Mouse (Mus musculus): ENCODE measurements around the gene Stard13.

Stard13 gene

DNA sequence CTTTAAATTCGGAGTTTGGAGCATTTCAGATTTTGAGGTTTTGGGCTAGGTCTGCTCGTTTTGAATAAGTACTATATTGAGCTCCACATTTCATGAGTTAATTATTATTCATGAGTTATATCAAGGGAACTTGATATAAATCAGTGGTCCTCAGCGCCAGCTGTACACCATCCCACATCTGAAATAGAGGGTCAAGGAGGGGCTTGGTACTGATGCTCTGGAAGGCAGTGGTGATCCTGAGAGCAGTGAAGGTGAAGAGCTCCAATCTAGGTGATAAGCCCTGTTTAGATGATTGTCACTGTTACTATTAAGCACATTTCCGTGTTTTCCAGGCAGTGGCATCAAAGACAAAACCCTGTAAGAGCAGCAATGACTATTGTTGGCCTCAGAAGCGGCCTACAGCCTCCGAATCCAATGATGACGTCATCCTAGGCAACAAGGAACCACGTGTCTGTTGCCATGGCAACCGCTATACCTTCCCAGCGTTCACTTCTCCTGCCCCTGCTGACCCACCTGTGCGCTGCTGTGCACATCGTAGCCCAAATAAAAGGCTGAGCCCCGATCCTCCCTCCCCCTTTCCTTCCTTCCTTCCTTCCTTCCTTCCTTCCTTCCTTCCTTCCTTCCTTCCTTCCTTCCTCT lies 5.2 kb downstream of the Stard13 start:
- DNase-seq = no peak

DNA sequence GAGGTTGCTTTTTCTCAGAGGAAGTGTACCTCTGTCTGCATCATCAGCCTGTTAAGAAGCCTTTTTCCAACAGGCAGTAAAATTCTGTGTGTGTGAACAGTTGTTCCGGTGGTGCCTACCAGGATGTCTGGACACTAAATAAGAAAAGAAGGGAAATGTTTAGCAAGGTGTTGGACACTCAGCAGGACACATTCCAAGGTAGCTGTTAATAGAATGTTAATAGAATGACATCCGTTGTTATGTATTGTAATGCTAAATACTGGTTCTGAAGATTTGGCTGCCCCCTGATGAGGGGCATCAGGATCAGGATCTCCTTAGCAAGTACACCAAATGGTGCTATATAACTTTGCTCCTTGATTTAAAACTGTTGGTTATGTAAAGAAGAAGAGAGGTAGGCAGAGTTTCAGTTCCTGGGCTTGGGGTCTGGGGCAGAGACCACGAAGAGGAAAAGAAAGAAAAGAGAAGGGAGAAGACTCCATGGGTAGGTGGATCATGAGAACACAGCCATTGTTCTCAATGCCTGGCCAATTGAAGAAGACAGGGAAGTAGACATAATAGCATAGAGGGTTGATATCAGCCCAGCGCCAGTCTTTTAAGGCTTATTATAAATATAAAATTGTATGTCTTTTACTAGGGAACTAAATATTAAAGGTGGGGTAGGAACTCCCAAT lies 9.8 kb downstream of the Stard13 start:
- DNase-seq = no peak

DNA sequence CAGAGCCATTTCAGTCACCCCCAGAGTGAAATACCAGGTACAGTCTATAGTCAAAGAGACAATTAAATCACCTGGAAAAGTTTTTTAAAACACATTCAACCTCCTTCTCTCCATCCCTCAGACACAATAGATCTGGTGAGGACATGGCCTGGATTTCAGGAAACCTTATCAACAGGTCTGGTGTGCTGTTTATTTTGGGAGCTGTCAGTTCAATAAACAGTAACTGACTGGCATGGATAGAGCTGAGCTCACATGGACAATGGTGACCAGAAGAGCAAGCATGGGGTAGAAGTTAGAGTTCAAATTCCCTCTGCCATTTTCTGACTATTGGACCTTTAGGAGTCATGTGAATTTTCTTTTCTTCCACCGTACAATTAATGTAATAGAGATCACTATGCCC lies 10.8 kb downstream of the Stard13 start:
- DNase-seq = no peak

DNA sequence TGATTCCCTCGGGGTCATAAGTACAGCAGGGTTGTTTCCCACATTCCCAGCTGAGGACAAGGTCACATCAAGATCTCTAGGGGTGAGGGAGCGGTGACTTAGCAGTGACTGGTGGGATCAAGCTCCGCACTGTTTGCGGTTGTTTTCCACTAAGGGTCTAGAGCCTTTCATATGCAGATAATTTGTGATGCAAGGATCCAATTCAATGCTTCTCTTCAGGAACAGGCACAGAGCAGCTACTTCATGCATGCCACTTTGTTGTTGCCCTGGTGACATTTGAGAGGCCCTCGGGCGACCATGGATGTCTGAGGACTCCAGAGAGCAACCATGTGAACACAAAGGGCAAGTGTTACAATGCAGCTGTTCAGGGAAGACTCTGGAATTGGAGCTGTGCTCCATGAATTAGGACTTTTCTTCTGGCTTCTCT lies 14.9 kb downstream of the Stard13 start:
- peak; percentile 31 for DNase-seq

DNA sequence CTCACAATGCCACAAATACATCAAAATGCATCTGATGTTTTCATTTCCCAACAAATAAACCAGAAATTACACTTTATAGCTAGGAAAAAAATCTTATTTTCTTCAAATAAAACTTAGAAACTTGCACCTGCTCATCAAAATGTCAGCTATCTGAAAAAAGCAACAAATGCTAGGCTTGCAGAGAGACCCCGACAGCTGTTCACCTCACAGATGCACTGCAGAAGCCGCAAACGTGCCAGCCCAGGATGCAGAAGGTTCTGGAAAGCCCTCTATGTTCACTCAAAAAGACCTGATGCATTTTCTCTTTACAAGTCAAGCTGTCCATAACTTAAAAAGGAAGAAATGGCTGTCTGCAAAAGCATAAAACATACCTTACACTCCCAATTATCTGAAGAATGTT lies 20.5 kb downstream of the Stard13 start:
- no peak for DNase-seq

DNA sequence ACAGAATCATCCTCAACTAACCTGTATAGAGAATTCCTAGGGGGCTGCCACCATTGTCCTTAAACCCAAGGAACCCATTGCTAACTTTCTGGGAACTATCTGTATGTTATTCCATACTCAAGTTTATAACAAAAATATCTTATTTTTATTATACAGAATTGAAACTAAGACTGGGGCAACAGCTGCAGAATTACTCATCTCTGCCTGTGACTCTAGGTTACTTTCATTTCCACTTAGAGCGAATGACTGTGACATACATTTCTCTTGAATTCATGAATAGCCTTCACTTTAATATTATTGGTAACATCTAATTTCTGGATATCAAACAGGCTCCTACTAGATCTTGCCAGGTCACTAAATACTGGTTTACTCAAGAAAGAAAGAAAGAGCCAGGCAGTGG lies 22.8 kb downstream of the Stard13 start:
- no peak for DNase-seq

DNA sequence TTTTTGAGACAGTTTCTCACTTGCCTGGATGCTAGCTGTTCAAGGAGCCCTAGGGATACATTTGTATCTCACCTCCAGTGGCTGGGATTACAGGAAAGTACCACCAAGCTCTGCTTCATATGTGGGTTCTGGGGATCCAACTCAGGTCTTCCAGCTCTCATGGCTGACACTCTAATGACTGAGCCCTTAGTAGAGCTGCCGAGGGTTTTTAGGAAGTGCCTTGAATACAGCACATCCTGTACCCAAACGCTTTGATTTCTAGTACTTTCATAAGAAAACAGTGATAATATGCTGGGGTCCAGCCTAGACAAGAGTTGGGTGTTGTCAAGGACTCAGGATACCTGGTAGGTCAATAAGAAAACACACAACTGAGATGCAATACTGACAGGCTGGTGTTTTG lies 23.6 kb downstream of the Stard13 start:
- no peak for DNase-seq

DNA sequence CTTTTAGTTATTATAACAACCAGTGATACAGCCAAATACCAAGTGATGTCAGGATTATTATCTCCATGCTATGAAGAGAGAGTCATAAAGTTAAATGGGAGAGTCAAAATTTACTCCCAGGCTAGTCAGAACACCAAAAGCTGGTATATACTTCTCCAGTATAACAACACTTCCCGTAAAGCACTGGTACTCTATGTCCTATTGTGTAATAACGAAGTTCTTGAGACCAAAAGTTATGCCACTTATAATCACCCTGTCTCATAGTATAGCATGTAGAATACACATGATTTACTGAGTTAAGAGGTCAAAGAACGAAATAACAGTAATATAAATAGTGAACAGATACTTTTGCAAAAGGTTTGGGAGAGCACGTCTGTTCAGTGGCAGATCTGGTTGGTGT lies 28.6 kb downstream of the Stard13 start:
- DNase-seq = no peak

DNA sequence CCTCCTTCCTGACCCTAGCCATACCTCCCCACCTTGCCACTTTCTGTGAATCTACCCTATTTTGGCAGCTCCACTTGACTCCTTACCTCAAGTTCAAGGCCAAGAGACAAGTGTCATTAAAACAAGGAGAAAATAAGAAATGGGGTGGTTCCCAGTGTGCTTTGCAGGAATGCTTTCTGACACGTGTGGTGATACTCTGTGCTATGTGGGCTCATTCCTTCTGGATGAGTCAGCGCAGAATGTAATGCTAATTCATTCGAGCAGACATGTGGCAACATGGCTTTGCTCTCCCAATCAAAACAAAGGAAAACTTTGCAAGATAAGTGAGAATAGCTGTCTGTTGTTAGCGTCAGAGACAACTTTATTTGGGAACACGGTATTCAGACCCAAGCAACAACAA lies 30.7 kb downstream of the Stard13 start:
- no peak for DNase-seq

DNA sequence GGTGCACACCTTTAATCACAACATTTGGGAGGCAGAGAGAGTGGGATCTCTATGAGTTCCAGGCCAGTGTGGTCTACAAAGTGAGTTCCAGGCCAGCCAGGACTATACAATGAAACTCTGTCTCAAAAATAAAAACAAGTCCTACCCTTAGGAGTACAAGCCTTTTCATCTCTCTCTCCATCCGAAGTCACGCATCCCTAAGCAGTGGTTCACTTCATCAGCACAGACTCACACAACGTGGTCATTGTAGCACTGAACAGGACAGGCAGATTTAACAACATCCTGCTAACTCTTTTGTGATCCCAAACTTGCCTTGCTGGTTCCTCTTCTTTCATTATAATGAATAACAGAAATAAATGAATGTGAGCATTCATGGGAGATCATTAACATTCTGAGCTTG lies 32.4 kb downstream of the Stard13 start:
- no peak for DNase-seq

DNA sequence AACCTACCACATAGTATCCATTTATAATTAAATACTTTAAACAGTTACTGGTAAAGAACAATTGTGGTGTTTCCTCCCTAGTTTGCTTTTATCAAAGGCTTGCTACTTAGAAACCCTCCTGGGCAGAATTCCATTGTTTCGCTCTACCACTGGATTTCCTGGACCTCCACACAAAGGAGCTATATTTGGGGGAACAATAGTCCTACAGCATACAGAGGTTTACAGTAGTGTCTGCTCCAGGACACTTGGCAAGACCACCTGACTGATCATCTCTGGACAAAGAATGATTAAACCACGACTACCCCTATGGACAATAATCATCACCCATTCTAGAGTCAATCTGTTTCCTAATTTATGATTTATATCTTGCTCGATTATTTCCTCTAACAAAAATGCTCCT lies 34.4 kb downstream of the Stard13 start:
- DNase-seq = no peak

DNA sequence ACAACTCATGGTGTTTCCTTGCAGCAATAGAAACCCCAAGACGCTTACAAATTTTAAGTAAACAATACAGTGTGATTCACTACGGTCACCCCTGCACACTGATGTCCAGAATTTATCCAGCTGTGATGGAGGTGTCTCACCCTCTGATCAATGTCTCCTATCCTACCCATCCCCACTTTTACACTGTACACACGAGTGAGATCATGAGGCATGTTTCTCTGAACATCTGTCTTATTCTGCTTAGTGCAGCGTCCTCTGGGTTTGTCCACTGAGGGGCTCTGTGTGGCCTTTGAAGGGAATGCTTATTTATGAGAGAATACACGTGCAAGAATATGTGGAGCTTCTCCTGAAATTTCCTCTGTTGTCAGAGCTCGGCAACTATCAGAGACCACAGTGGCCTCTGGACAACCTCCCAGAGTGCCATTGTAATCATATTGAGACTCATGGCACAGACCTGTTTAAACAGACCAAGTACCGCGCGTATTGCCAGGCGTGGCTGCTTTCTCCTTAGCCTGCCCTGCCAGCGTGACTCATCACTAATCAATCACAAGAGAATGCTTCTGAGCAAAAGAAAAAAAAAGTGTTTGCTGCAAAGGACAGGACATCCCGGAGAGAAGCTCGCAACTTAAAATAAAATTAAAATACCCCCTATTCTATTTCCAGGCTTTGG lies 36.9 kb downstream of the Stard13 start:
- no peak for DNase-seq

DNA sequence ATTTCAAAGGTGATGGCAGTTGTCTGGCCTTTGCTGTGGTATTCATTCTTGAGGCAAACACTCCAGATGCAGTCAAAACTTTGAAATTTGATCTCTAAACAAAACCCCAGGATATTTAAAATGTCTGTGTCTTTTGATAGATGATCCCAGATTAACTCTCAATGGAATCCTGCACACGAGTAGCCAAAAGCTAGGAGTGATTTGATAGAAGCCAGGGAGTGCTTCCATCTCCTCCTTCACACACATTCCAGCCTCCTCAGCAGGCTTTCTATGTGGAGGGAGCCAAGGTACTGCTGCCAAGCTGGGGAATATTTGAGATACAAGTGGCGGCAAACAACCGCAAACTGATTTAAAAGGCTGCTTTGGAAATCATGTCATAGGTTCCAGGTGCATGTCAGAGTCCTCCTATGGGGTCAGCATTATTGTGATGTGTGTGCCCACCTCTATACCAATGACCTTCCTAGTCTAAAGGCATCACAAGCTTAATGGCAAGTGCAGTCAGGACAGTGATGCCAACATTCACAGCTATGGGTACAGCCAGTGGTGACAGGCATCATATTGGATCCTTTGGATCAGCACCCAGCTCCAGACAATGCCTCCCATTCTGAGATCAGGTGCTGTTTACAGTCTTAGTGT lies 39.6 kb downstream of the Stard13 start:
- no peak for DNase-seq

DNA sequence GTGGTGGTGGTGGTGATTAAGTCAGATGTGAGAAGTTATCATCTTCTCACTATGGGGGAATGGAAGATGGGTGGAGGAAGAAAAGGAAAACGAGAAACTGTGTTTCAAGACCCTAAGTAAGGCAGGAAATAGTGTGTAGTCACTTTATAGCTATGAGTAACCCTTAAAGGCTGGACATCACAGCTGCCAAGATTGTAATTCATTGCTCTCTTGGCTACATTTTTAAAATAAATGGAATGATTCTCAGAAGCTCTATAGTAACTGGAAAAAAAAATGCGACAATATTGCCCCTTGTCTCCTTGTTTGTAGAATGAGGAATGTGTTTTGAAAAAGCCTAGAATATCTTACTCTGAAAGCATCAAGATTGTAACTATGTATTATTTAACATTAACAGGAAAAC lies 41.4 kb downstream of the Stard13 start:
- no peak for DNase-seq

DNA sequence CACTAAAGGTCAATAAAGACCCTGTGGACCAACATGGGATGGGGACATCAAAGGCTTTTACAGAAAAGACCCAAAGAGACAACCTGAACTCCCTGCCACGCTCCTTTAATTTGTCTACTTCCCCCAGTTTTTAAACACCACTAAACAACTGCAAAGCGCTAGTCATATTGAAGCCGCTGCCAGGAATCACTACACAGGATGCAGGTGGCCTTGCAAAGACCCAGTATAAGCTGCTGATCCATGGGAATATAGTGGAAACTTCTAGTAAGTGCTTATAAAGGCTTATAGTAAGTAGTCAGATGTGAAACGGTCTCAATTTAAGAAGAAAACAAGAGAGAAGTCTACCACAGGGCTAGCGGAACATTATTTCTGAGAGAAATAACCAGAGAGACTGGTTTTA lies 42.9 kb downstream of the Stard13 start:
- DNase-seq = no peak

DNA sequence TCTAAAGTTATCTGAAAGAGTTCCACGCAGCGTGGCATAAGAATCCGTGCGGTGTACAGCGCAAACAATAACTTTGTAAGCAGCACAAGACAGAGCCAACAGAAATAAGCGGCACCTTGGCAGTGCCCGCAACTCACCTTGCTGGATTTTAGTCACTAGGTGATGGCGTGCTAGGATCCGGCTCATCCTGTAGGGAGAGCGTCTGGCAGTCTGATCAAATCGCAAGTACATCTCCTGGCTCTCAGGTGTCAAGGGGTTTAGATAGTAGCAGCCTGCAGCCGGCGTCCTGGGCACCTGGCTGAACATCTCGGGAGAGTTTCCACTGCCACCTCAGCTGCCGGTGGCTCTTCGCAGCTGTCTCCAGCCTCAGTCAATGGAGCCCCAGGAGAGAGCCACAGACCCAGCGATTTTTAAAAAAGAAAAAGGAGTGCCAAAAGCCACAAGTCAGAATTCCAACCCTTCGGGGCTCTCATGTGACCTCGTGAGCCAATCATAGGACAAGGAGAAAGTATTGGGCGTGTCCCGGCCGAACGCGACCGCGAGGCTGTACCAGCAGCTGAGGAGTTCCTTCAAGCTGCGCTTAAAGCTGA lies 43.8 kb downstream of the Stard13 start:
- DNase-seq = peak; percentile 82

DNA sequence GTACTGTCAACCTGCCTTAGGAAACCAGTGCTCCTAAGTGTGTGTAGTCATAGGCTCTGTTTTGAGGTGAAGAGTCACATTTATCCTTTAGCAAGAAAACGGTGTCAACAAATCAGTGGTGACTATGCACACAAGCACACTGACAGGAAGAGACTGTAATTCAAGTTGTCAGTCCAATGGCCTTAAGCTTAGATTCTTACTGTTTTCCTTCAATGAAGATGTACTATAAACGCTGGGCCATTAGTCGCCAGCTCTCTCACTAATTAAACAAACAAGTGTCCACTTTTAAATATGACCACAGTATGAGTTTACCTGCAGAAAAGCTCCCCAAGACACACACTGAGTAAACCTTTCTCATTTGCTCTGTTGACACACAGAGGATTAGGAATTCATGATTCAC lies 44.3 kb downstream of the Stard13 start:
- no peak for DNase-seq

DNA sequence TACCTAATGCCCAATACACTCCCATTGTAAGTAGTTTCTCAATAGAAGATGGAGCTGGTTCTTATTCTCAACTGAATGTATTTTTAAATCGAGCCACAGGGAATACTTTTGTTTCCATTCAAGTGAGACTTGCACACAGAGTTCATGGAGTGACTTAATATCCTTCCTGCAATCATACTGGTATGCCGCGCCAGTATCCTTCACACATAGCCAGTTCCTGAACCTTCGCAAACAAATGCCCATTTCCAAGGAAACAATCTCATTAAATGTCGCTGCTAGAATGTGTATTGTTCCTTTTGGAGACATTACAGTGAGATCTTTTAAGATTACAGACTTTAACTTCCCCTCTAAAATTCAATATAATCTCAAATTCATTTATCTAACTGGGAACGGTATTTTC lies 45.0 kb downstream of the Stard13 start:
- DNase-seq = no peak

DNA sequence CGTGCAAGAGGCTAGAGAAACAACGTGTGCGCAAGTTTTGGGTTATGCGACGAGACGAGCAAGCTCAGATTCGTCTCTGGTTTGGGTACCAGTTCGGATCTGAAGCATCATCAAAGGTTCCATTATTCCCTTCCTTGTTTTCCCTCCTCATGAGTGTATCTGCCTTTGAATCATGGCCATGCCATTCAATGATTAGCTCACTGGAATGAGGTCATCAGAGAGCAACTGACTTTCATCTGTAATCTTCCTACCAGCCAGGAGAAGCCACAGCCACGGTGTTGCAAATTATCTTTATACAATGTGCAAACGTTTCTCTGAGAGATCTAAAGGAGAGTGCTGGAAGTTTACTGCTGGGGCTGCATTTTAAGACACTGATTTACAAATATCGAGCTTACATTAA lies 46.3 kb downstream of the Stard13 start:
- DNase-seq = no peak

DNA sequence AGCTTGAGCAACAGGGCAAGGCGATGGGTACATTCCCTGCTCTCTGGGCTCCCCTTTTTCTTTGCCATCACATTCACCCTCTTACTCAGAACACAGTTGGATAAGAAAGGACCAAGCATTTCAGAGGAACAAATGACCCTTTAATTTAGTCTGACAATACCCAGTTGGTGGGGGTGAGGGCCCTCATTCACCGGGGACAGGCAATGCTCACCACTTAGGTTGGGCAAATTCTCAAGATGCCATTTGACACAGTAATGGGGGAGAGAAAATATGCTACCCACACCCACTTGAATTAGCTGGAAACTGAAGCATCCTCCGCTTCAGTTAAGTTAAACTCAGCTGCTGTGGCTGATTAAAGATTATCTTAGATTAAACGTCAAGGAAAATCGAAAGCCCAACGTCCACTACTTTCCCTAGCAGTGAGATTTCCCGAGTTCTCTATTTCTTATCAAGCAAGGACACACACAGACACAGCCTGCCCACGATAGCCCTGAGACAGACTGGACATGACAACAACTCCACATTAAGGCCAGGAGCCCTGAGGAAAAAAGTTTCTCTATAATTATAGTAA lies 48.3 kb downstream of the Stard13 start:
- DNase-seq = no peak

DNA sequence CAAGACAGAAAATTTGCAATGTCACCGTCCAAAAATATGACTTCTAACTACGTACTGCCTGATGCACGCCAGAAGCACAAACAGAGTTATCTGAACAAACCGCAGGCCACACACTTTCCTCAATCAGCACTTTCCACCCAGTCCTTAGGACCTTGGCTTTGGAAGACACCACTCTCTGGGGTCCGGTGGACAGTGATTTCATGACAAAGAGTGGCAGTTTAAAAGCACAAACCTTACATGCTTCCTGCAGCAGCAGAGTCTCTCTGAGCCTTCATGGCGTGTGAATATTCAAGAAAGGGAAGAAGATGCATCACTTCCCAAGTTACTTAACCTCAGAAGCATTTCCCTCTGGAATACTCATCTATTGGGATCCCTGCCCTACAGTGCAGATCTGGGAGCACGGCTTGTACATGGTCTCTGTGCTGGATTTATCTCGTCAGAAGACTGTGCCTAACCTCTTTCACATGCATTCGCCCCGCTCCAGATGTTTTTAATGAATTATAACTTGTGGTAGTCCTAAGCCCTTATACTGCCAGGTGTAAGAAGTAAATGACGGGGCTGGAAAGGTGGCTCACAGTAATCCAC lies 49.9 kb downstream of the Stard13 start:
- no peak for DNase-seq

DNA sequence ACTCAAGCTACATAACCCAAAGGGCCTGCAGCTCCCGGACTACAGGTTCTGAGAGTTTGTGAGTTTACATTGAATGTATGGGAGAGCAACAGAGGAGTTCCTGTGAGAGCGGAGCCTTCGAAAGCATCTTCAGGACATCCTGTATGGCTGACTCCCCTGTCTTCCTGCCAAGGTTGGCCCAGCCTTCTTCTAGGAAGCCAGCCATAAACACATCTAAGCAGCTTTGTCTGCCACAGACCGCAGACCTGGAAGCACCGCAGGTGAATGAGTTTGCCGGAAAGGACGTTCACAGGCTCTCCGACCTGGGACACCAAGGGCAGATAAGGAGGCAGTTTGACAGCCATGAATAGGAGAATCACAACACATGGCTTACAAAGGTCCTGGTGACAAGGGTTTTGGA lies 52.3 kb downstream of the Stard13 start:
- no peak for DNase-seq

Measured in kidney, postnatal 10 days (tissue).